Comparison of ENCODE assay signal across 14 mouse cellular contexts in the genomic region with DNA sequence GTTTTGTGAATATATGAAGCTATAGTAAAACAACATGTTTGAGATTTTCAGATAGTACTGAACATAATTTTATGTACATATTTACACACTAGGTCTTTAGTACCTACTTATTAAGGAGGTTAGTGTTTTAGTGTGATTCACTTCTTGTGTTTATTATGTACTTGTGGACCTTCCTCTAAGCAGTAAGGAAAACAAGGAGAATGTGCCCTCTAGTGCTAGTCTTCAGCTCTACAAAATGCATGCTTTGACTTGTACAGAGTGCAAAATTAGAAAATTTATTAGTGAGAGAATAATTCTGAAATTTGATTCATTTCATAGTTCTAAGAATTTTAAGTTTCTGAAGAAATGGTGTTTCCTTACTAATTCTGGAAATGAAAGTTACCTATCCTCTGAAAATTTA. TPM values are rescaled to one million over a fixed set of nuclear protein-coding genes. Genes with fewer than 3 reads are reported as not detected.
DNase-seq lines count a peak whose midpoint lies in the region; ATAC-seq and TF ChIP-seq lines count a peak whose summit lies in the region.
"Had no signal": no experiment of that assay in that cellular context is flagged by ENCODE, and none has a peak within 500 bp of the region (broad histone marks: within the 10 kb centered on the region; RNA-seq: fewer than 3 reads in every experiment).

No protein-coding gene starts in this region.

- TF ChIP-seq CTCF in hindbrain, postnatal 0 days (IDR thresholded peaks at IDR 0.05; ENCODE audit: low read depth), result peak; percentile 53
- peak; percentile 38 for TF ChIP-seq CTCF in Patski (IDR thresholded peaks at IDR 0.05)

- no peak overlapping the region for H3K4me3 ChIP-seq in hindbrain, postnatal 0 days (ENCODE audit: low read length)
- no peak overlapping the region for H3K4me3 ChIP-seq in hindbrain, embryonic 16.5 days (ENCODE audit: low read length)
- H3K4me3 ChIP-seq: hindbrain, embryonic 13.5 days; limb, embryonic 13.5 days had no signal

- no peaks in the 10 kb centered on the region for H3K27me3 ChIP-seq in hindbrain, postnatal 0 days (ENCODE audit: insufficient read depth, low read length)
- no peaks in the 10 kb centered on the region for H3K27me3 ChIP-seq in hindbrain, embryonic 16.5 days (replicated peaks; ENCODE audit: control insufficient read depth, insufficient read depth, low read length)
- no peaks in the 10 kb centered on the region for H3K27me3 ChIP-seq in Patski
- H3K27me3 ChIP-seq: hindbrain, embryonic 13.5 days; limb, embryonic 13.5 days had no signal

- H3K4me1 ChIP-seq in hindbrain, postnatal 0 days (ENCODE audit: insufficient read depth, low read length), result no peaks in the 10 kb centered on the region
- H3K4me1 ChIP-seq in hindbrain, embryonic 16.5 days (ENCODE audit: control insufficient read depth, insufficient read depth, low read depth, low read length), result peaks cover 5% of the 10 kb centered on the region

- no peak overlapping the region for H3K4me2 ChIP-seq in hindbrain, postnatal 0 days (ENCODE audit: low read depth, low read length)
- no peak overlapping the region for H3K4me2 ChIP-seq in hindbrain, embryonic 16.5 days (ENCODE audit: low read length)
- H3K4me2 ChIP-seq: heart, embryonic 11.5 days; hindbrain, embryonic 13.5 days; limb, embryonic 13.5 days had no signal

- ATAC-seq in hindbrain, postnatal 0 days, result no peak
- ATAC-seq in hindbrain, embryonic 16.5 days, result no peak
- no peak for ATAC-seq in Patski
- 0 out of 2 replicates have a peak, but pooled peaks have one; percentile 41 for ATAC-seq in megakaryocyte-erythroid progenitor cell, adult 5-6 weeks (replicated peaks; ENCODE audit: low FRiP score, low TSS enrichment, poor library complexity, severe bottlenecking)
- ATAC-seq in monocyte, adult 5-6 weeks (replicated peaks; ENCODE audit: insufficient number of reproducible peaks, low FRiP score, low TSS enrichment, poor library complexity, severe bottlenecking), result no peak

- H3K9ac ChIP-seq in hindbrain, postnatal 0 days (replicated peaks; ENCODE audit: low read length), result no peak overlapping the region
- H3K9ac ChIP-seq in hindbrain, embryonic 16.5 days (ENCODE audit: low read depth, low read length), result no peak overlapping the region
- H3K9ac ChIP-seq: hindbrain, embryonic 13.5 days; limb, embryonic 13.5 days had no signal

- CTCF ChIA-PET in Patski (lab: Charles Lee), result interaction anchor here (0.9 to 3.0 kb wide), 7 partner anchors 9 to 334 kb away, joined by 3 to 7 read pairs (median 6); no protein-coding TSS in a partner anchor

- POLR2A ChIA-PET in Patski (lab: Charles Lee), result no interaction called here

- DNase-seq in hindbrain, postnatal 0 days (ENCODE audit: low spot score), result peak; percentile 46
- peak; percentile 28 for DNase-seq in lung, postnatal 25 days (ENCODE audit: low spot score)
- no peak for DNase-seq in lung, postnatal 14 days
- no peak for DNase-seq in Patski (ENCODE audit: low read depth, low spot score)
- DNase-seq in frontal cortex, postnatal 10 days (ENCODE audit: low spot score in 2 of 2), result no peak
- DNase-seq: kidney, postnatal 10 days; layer of hippocampus, postnatal 36 days; right cerebral cortex, postnatal 14 days had no signal

- H3K9me3 ChIP-seq in hindbrain, postnatal 0 days (ENCODE audit: low read length), result no peaks in the 10 kb centered on the region
- H3K9me3 ChIP-seq in hindbrain, embryonic 16.5 days (ENCODE audit: control insufficient read depth, low read length), result no peaks in the 10 kb centered on the region
- H3K9me3 ChIP-seq: hindbrain, embryonic 13.5 days; limb, embryonic 13.5 days had no signal

- no peaks in the 10 kb centered on the region for H3K36me3 ChIP-seq in hindbrain, postnatal 0 days (ENCODE audit: insufficient read depth, low read length)
- H3K36me3 ChIP-seq in hindbrain, embryonic 16.5 days (ENCODE audit: control insufficient read depth, insufficient read depth, low read length), result no peaks in the 10 kb centered on the region
- H3K36me3 ChIP-seq: hindbrain, embryonic 13.5 days had no signal

- no peak overlapping the region for H3K27ac ChIP-seq in hindbrain, postnatal 0 days
- H3K27ac ChIP-seq in hindbrain, embryonic 16.5 days (ENCODE audit: low read depth, low read length), result no peak overlapping the region
- H3K27ac ChIP-seq: limb, embryonic 13.5 days had no signal

- in situ Hi-C loops in Patski (cut with MboI; ENCODE audit: low pct_unique_long_range_greater_than_20kb), result no loop called here

RNA-seq across cellular contexts. Expression of a gene that starts 28.6 kb away (rescaled TPM):
- total RNA-seq in hindbrain, postnatal 0 days (2014; rRNA removed), result 52.3 and 52.7 TPM in 2 replicates
- 52.0 and 61.8 TPM in 2 replicates for polyA plus RNA-seq in hindbrain, postnatal 0 days (2015; fragmentation: Nextera tagmentation; extraction: Ambion mirVana)
- 62.5 and 70.6 TPM in 2 replicates for polyA plus RNA-seq in hindbrain, embryonic 16.5 days (2015; fragmentation: Nextera tagmentation; extraction: Ambion mirVana)
- polyA plus RNA-seq in Patski (2021), result 68.9 TPM
- total RNA-seq in megakaryocyte-erythroid progenitor cell, adult 5-6 weeks (2014; fragmentation: Nextera tagmentation), result 64.2 and 92.2 TPM in 2 replicates
- 131 and 151 TPM in 2 replicates for total RNA-seq in megakaryocyte-erythroid progenitor cell, adult 5-6 weeks (2017)
- 397 to 532 TPM (median 436 TPM) in 3 replicates for total RNA-seq in monocyte, adult 5-6 weeks (2017)

Comparison
In these comparisons a context has a peak if more than half of its experiments do, and no peak if none do; other contexts are left out.
1. DNase-seq: peak in hindbrain, postnatal 0 days (single experiment) and lung, postnatal 25 days (single experiment); none in lung, postnatal 14 days (single experiment), Patski (single experiment) and frontal cortex, postnatal 10 days (0 of 2).